Mouse (Mus musculus): Measurements from ENCODE around the gene Lbhd2.

DNA sequence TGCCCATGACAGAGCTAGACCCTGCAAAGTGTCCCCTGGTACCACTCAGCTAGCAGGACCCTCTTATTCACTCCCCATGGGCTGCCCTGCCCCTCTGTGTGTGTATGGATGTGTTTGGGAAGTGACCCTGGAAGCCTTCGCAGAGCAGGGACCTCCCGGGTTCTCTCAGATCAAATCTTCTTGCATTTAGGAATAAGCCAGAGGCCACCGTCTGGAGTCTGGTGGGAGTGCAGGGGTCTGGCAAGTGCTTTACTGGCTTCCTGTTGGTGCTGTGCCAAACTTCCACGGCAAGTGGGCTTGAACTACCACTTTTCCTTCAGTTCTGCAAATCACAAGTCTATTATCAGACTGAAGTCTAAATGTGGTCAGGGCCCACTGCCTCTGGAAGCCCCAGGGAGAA is 47.4 kb downstream of the Lbhd2 start:
- TF ChIP-seq CTCF (IDR thresholded peaks at IDR 0.05; ENCODE audit: low read depth, low read length) (no peak), GATA1 (IDR thresholded peaks at IDR 0.05; ENCODE audit: borderline replicate concordance, low read length) (no peak), GATA2 (IDR thresholded peaks at IDR 0.05; ENCODE audit: borderline replicate concordance, low read depth, low read length) (no peak)
